Mouse (Mus musculus): ENCODE data around the gene Ptn. TPM values are rescaled to one million over a fixed set of nuclear protein-coding genes. Genes with fewer than 3 reads are reported as not detected.
A peak's percentile ranks its signal among the peaks of the same experiment; 100 is the strongest.

The Ptn gene
- polyA plus RNA-seq, 1 experiment from 2014 or later, result 293 TPM

- no peak overlapping the region for H3K27ac ChIP-seq (ENCODE audit: low read depth, low read length)
- H3K4me2 ChIP-seq (replicated peaks; ENCODE audit: low read depth, low read length), result no peak overlapping the region
- 0 out of 2 replicates have a peak, but pooled peaks cover 12% of the 10 kb centered on the region for H3K4me1 ChIP-seq (ENCODE audit: control insufficient read depth, insufficient read depth, low read length)
- no peak overlapping the region for H3K4me3 ChIP-seq (ENCODE audit: low read length)
- no peaks in the 10 kb centered on the region for H3K9me3 ChIP-seq (ENCODE audit: control insufficient read depth, low read length)
- H3K36me3 ChIP-seq (ENCODE audit: control insufficient read depth, insufficient read depth, low read length), result peaks cover 16% of the 10 kb centered on the region; the same call in 1 of the 2 replicates
- 91% methylated on average over 6 of the region's 6 CpGs for WGBS
- H3K27me3 ChIP-seq (ENCODE audit: control insufficient read depth, insufficient read depth, low read length), result no peaks in the 10 kb centered on the region
- no peak for ATAC-seq (ENCODE audit: low FRiP score, low TSS enrichment)
- no peak overlapping the region for H3K9ac ChIP-seq (ENCODE audit: low read depth, low read length)
These were observed 3.1 kb downstream of the Ptn start for GRCm38 (mm10) chr6:36806906-36807305.

- Histone ChIP-seq H3K36me3 (ENCODE audit: control insufficient read depth, insufficient read depth, low read length) (peaks cover 4% of the 10 kb centered on the region; the same call in 1 of the 2 replicates), H3K4me2 (replicated peaks; ENCODE audit: low read depth, low read length) (no peak overlapping the region), H3K4me3 (ENCODE audit: low read length) (no peak overlapping the region), H3K9ac (ENCODE audit: low read depth, low read length) (no peak overlapping the region), H3K4me1 (ENCODE audit: control insufficient read depth, insufficient read depth, low read length) (no peaks in the 10 kb centered on the region), H3K27me3 (ENCODE audit: control insufficient read depth, insufficient read depth, low read length) (no peaks in the 10 kb centered on the region), H3K9me3 (ENCODE audit: control insufficient read depth, low read length) (no peaks in the 10 kb centered on the region), H3K27ac (ENCODE audit: low read depth, low read length) (no peak overlapping the region)
- WGBS, result 90% methylated on average over 5 of the region's 5 CpGs
- no peak for ATAC-seq (ENCODE audit: low FRiP score, low TSS enrichment)
These were observed 9.6 kb downstream of the Ptn start for GRCm38 (mm10) chr6:36800309-36800946.

- Histone ChIP-seq H3K36me3 (ENCODE audit: control insufficient read depth, insufficient read depth, low read length) (no peaks in the 10 kb centered on the region), H3K4me2 (replicated peaks; ENCODE audit: low read depth, low read length) (no peak overlapping the region), H3K9ac (ENCODE audit: low read depth, low read length) (no peak overlapping the region), H3K27ac (ENCODE audit: low read depth, low read length) (no peak overlapping the region), H3K9me3 (ENCODE audit: control insufficient read depth, low read length) (no peaks in the 10 kb centered on the region), H3K27me3 (ENCODE audit: control insufficient read depth, insufficient read depth, low read length) (no peaks in the 10 kb centered on the region), H3K4me3 (ENCODE audit: low read length) (no peak overlapping the region), H3K4me1 (ENCODE audit: control insufficient read depth, insufficient read depth, low read length) (0 out of 2 replicates have a peak, but pooled peaks cover 3% of the 10 kb centered on the region)
- WGBS, result 45% methylated on average over 3 of the region's 3 CpGs
- no peak for ATAC-seq (ENCODE audit: low FRiP score, low TSS enrichment)
These were observed 12.9 kb downstream of the Ptn start for GRCm38 (mm10) chr6:36797066-36797655.

- Histone ChIP-seq H3K9me3 (ENCODE audit: control insufficient read depth, low read length) (no peaks in the 10 kb centered on the region), H3K27ac (ENCODE audit: low read depth, low read length) (no peak overlapping the region), H3K4me1 (ENCODE audit: control insufficient read depth, insufficient read depth, low read length) (peaks cover 3% of the 10 kb centered on the region; the same call in 1 of the 2 replicates), H3K9ac (ENCODE audit: low read depth, low read length) (no peak overlapping the region), H3K27me3 (ENCODE audit: control insufficient read depth, insufficient read depth, low read length) (no peaks in the 10 kb centered on the region), H3K36me3 (ENCODE audit: control insufficient read depth, insufficient read depth, low read length) (no peaks in the 10 kb centered on the region), H3K4me3 (ENCODE audit: low read length) (no peak overlapping the region), H3K4me2 (replicated peaks; ENCODE audit: low read depth, low read length) (no peak overlapping the region)
- WGBS, result 83% methylated on average over 4 of the region's 4 CpGs
- no peak for ATAC-seq (ENCODE audit: low FRiP score, low TSS enrichment)
These were observed 15.5 kb downstream of the Ptn start for GRCm38 (mm10) chr6:36794535-36794934.

- Histone ChIP-seq H3K9ac (ENCODE audit: low read depth, low read length) (no peak overlapping the region), H3K27me3 (ENCODE audit: control insufficient read depth, insufficient read depth, low read length) (no peaks in the 10 kb centered on the region), H3K27ac (ENCODE audit: low read depth, low read length) (no peak overlapping the region; the same call in 1 of the 2 replicates), H3K4me2 (replicated peaks; ENCODE audit: low read depth, low read length) (no peak overlapping the region), H3K4me1 (ENCODE audit: control insufficient read depth, insufficient read depth, low read length) (peaks cover 3% of the 10 kb centered on the region; the same call in 1 of the 2 replicates), H3K36me3 (ENCODE audit: control insufficient read depth, insufficient read depth, low read length) (no peaks in the 10 kb centered on the region), H3K4me3 (ENCODE audit: low read length) (no peak overlapping the region), H3K9me3 (ENCODE audit: control insufficient read depth, low read length) (no peaks in the 10 kb centered on the region)
- no peak for ATAC-seq (ENCODE audit: low FRiP score, low TSS enrichment)
- WGBS, result 65% methylated on average over 5 of the region's 5 CpGs
These were observed 16.2 kb downstream of the Ptn start for GRCm38 (mm10) chr6:36793775-36794174.

- Histone ChIP-seq H3K9ac (ENCODE audit: low read depth, low read length) (no peak overlapping the region), H3K9me3 (ENCODE audit: control insufficient read depth, low read length) (no peaks in the 10 kb centered on the region), H3K27ac (ENCODE audit: low read depth, low read length) (0 out of 2 replicates have a peak overlapping the region, but pooled peaks have one; percentile 4), H3K4me3 (ENCODE audit: low read length) (no peak overlapping the region), H3K36me3 (ENCODE audit: control insufficient read depth, insufficient read depth, low read length) (0 out of 2 replicates have a peak, but pooled peaks cover 3% of the 10 kb centered on the region), H3K27me3 (ENCODE audit: control insufficient read depth, insufficient read depth, low read length) (no peaks in the 10 kb centered on the region), H3K4me2 (replicated peaks; ENCODE audit: low read depth, low read length) (no peak overlapping the region), H3K4me1 (ENCODE audit: control insufficient read depth, insufficient read depth, low read length) (peaks cover 17% of the 10 kb centered on the region)
- ATAC-seq (ENCODE audit: low FRiP score, low TSS enrichment), result no peak
- WGBS, result 54% methylated on average over 4 of the region's 4 CpGs
These were observed 20.8 kb downstream of the Ptn start for GRCm38 (mm10) chr6:36789261-36789660.

- no peak overlapping the region for H3K4me3 ChIP-seq (ENCODE audit: low read length)
- ATAC-seq (ENCODE audit: low FRiP score, low TSS enrichment), result peak; percentile 93
- H3K9me3 ChIP-seq (ENCODE audit: control insufficient read depth, low read length), result no peaks in the 10 kb centered on the region
- H3K4me2 ChIP-seq (replicated peaks; ENCODE audit: low read depth, low read length), result peak overlapping the region; percentile 12; the same call in 1 of the 2 replicates
- WGBS, result 30% methylated on average over 12 of the region's 12 CpGs
- H3K27ac ChIP-seq (ENCODE audit: low read depth, low read length), result peak overlapping the region; percentile 65; the same call in 1 of the 2 replicates
- H3K27me3 ChIP-seq (ENCODE audit: control insufficient read depth, insufficient read depth, low read length), result no peaks in the 10 kb centered on the region
- no peak overlapping the region for H3K9ac ChIP-seq (ENCODE audit: low read depth, low read length)
- H3K36me3 ChIP-seq (ENCODE audit: control insufficient read depth, insufficient read depth, low read length), result 0 out of 2 replicates have a peak, but pooled peaks cover 3% of the 10 kb centered on the region
- H3K4me1 ChIP-seq (ENCODE audit: control insufficient read depth, insufficient read depth, low read length), result peaks cover 16% of the 10 kb centered on the region
These were observed 21.3 kb downstream of the Ptn start for GRCm38 (mm10) chr6:36788576-36789191.

GRCm38 (mm10) chr6:36784682-36785208 is 25.3 kb downstream of the Ptn start:
- ATAC-seq (ENCODE audit: low FRiP score, low TSS enrichment), result no peak
- H3K4me2 ChIP-seq (replicated peaks; ENCODE audit: low read depth, low read length), result no peak overlapping the region

More at GRCm38 (mm10) chr6:36784682-36785208, 25.3 kb downstream of the Ptn start:
- 35% methylated on average over 3 of the region's 3 CpGs for WGBS
- Histone ChIP-seq H3K9me3 (ENCODE audit: control insufficient read depth, low read length) (no peaks in the 10 kb centered on the region), H3K4me3 (ENCODE audit: low read length) (no peak overlapping the region), H3K9ac (ENCODE audit: low read depth, low read length) (no peak overlapping the region), H3K27me3 (ENCODE audit: control insufficient read depth, insufficient read depth, low read length) (no peaks in the 10 kb centered on the region), H3K4me1 (ENCODE audit: control insufficient read depth, insufficient read depth, low read length) (peaks cover 15% of the 10 kb centered on the region), H3K27ac (ENCODE audit: low read depth, low read length) (peak overlapping the region; percentile 56; the same call in 1 of the 2 replicates), H3K36me3 (ENCODE audit: control insufficient read depth, insufficient read depth, low read length) (0 out of 2 replicates have a peak, but pooled peaks cover 3% of the 10 kb centered on the region)

Data from kidney, embryonic 14.5 days (tissue).